Comparison of ENCODE assay signal across 22 mouse cellular contexts in genomic region chr8:96164933-96165332, GRCm38 (mm10).
DNase-seq lines count a peak whose midpoint lies in the region; ATAC-seq lines count a peak whose summit lies in the region.
"Had no signal": no experiment of that assay in that cellular context is flagged by ENCODE, and none has a peak within 500 bp of the region (broad histone marks: within the 10 kb centered on the region; RNA-seq: fewer than 3 reads in every experiment).

No protein-coding gene starts in this region.

- DNase-seq in frontal cortex, postnatal 10 days (ENCODE audit: low spot score in 2 of 2), result no peak
- peak; percentile 24 for DNase-seq in right cerebral cortex, adult 18-20 months
- DNase-seq in right cerebral cortex, postnatal 4 days, result no peak
- DNase-seq in right cerebral cortex, adult 2 months (ENCODE audit: low spot score in 2 of 2), result peak; percentile 9 to 11
- DNase-seq in right cerebral cortex, postnatal 10 days (ENCODE audit: low spot score in 2 of 2), result no peak
- peak; percentile 23 for DNase-seq in brain, adult 2 months (ENCODE audit: low read depth, low spot score)
- DNase-seq: adrenal gland, adult 2 months; adrenal gland, adult 8-10 months; adrenal gland, postnatal 10 days; adrenal gland, postnatal 14 days; adrenal gland, postnatal 25 days; adrenal gland, postnatal 36 days; B cell, adult 2 months; cerebellum, adult 11 months; cerebellum, adult 11-12 months; cerebellum, adult 18-20 months had no signal

- no peaks in the 10 kb centered on the region for H3K27me3 ChIP-seq in forebrain, embryonic 15.5 days

- no peaks in the 10 kb centered on the region for H3K36me3 ChIP-seq in forebrain, embryonic 15.5 days
- H3K36me3 ChIP-seq: G1E had no signal

- H3K4me1 ChIP-seq in forebrain, embryonic 15.5 days, result 0 out of 2 replicates have a peak, but pooled peaks cover 1% of the 10 kb centered on the region

- no peaks in the 10 kb centered on the region for H3K9me3 ChIP-seq in forebrain, embryonic 15.5 days

- WGBS in forebrain, embryonic 15.5 days, result 94% methylated on average over 8 of the region's 8 CpGs

- no peak overlapping the region for H3K9ac ChIP-seq in forebrain, embryonic 15.5 days (replicated peaks)

- H3K27ac ChIP-seq in forebrain, embryonic 15.5 days (replicated peaks), result no peak overlapping the region

- no peak overlapping the region for H3K4me3 ChIP-seq in forebrain, embryonic 15.5 days

- H3K4me2 ChIP-seq in forebrain, embryonic 15.5 days (replicated peaks), result no peak overlapping the region

- ATAC-seq in frontal cortex, adult (ENCODE audit: low TSS enrichment), result peak; percentile 94
- ATAC-seq in forebrain, embryonic 15.5 days (replicated peaks), result no peak
- ATAC-seq: activated CD4-positive, CD25-positive, alpha-beta regulatory T cell, adult 4 months; CD4-positive, CD25-positive, alpha-beta regulatory T cell, adult 4 months; Patski had no signal

Comparison
In these comparisons a context has a peak if more than half of its experiments do, and no peak if none do; other contexts are left out.
1. DNase-seq: peak in right cerebral cortex, adult 18-20 months (single experiment), right cerebral cortex, adult 2 months (2 of 2) and brain, adult 2 months (single experiment); none in frontal cortex, postnatal 10 days (0 of 2), right cerebral cortex, postnatal 4 days (single experiment) and right cerebral cortex, postnatal 10 days (0 of 2).